Mouse (Mus musculus) kidney, adult 2 months (tissue): Measurements from ENCODE around the gene Kbtbd4. TPM values are rescaled to one million over a fixed set of nuclear protein-coding genes. Genes with fewer than 3 reads are reported as not detected.

ENCODE experiments used
- DNase-seq: peaks from one replicate; pipeline ENCODE4 v3.0.0; 2021
- H3K27ac ChIP-seq: fragments of 200-500 bp; 2 replicates; pipeline ENCODE4 v1.5.1; 2012; ENCODE audit warnings: low read depth, low read length, control low read depth, inconsistent platforms; ENCODE audit not compliant: insufficient read depth
- H3K27me3 ChIP-seq: fragments of 200-500 bp; replicated peaks from 2 replicates; pipeline ENCODE4 v1.6.1; 2012; ENCODE audit warnings: mild to moderate bottlenecking, moderate library complexity, low read length, inconsistent platforms; ENCODE audit not compliant: control insufficient read depth, insufficient read depth
- H3K36me3 ChIP-seq: fragments of 200-500 bp; 2 replicates; pipeline ENCODE4 v1.6.1; 2012; ENCODE audit warnings: mild to moderate bottlenecking, moderate library complexity, low read length, inconsistent platforms; ENCODE audit not compliant: control insufficient read depth, insufficient read depth
- H3K4me1 ChIP-seq: fragments of 200-500 bp; 2 replicates; pipeline ENCODE4 v1.6.1; 2011; ENCODE audit warnings: low read length; ENCODE audit not compliant: control insufficient read depth, insufficient read depth
- H3K4me3 ChIP-seq: fragments of 200-500 bp; 2 replicates; pipeline ENCODE4 v1.5.1; 2011; ENCODE audit warnings: mild to moderate bottlenecking, low read depth, low read length, control low read depth; ENCODE audit not compliant: insufficient read depth
- CTCF ChIP-seq: fragments of 200-500 bp; conservative IDR thresholded peaks from 2 replicates; pipeline ENCODE4 v1.5.1; 2011; ENCODE audit warnings: low read depth, mild to moderate bottlenecking, control low read depth, low read length, moderate library complexity, mixed read lengths; ENCODE audit not compliant: insufficient read depth, insufficient read length
- POLR2A ChIP-seq: fragments of 200-500 bp; IDR thresholded peaks from one replicate; pipeline ENCODE4 v1.6.1; 2011; ENCODE audit warnings: low read depth, low read length, control low read depth
- WGBS: fragments of 180-500 bp; shearing (Covaris S2); methylation state at CpG from one replicate; pipeline ENCODE4 v1.1.7; 2018; 5-methylcytosine and 5-hydroxymethylcytosine counted together
- polyA plus RNA-seq: library from polyadenylated mRNA; depleted of rRNA; stranded (reverse); fragments of >200 nt; gene quantifications from 2 replicates; pipeline ENCODE4 v1.2.3, GENCODE M21; 2012; rRNA removed

Kbtbd4 gene
- polyA plus RNA-seq, 1 experiment = 19.0 TPM

GRCm38 (mm10) chr2:90960012-90960411 lies 55.5 kb downstream of the Kbtbd4 start:
- 97% methylated on average over 2 of the region's 2 CpGs for WGBS
- Histone ChIP-seq H3K36me3 (no peaks in the 10 kb centered on the region), H3K27ac (no peak overlapping the region), H3K4me1 (peaks cover 4% of the 10 kb centered on the region; the same call in 1 of the 2 replicates), H3K4me3 (no peak overlapping the region), H3K27me3 (no peaks in the 10 kb centered on the region)
- DNase-seq = no peak
- TF ChIP-seq POLR2A = no peak
- TF ChIP-seq CTCF = no peak

Other genes with a start within 250 kb of the Kbtbd4 start
- 4.9 and 5.2 TPM in 2 replicates for gene Nup160, start 227.5 kb upstream of the Kbtbd4 start, polyA plus RNA-seq
- 20.6 and 21.2 TPM in 2 replicates for gene Fnbp4, start 159.4 kb upstream of the Kbtbd4 start, polyA plus RNA-seq
- gene Agbl2, start 122.0 kb upstream of the Kbtbd4 start, polyA plus RNA-seq = 0.56 and 0.65 TPM in 2 replicates
- gene Mtch2, start 57.6 kb upstream of the Kbtbd4 start, polyA plus RNA-seq = 109 and 144 TPM in 2 replicates
- gene C1qtnf4, start 18.9 kb upstream of the Kbtbd4 start, polyA plus RNA-seq = 9.9 and 11.1 TPM in 2 replicates
- 344 and 416 TPM in 2 replicates for gene Ndufs3, start 87 bp downstream of the Kbtbd4 start, polyA plus RNA-seq
- gene Celf1, start 35.6 kb downstream of the Kbtbd4 start, polyA plus RNA-seq = 40.5 and 40.6 TPM in 2 replicates
- gene Rapsn, start 130.9 kb downstream of the Kbtbd4 start, polyA plus RNA-seq = 7.0 TPM in 2 replicates
- gene Psmc3, start 149.3 kb downstream of the Kbtbd4 start, polyA plus RNA-seq = 114 and 127 TPM in 2 replicates
- 87.2 and 103 TPM in 2 replicates for gene Slc39a13, start 165.7 kb downstream of the Kbtbd4 start, polyA plus RNA-seq
- 12.9 and 17.4 TPM in 2 replicates for gene Spi1, start 177.7 kb downstream of the Kbtbd4 start, polyA plus RNA-seq
- 0.14 and 0.24 TPM in 2 replicates for gene Mybpc3, start 213.4 kb downstream of the Kbtbd4 start, polyA plus RNA-seq